In the genomic region with DNA sequence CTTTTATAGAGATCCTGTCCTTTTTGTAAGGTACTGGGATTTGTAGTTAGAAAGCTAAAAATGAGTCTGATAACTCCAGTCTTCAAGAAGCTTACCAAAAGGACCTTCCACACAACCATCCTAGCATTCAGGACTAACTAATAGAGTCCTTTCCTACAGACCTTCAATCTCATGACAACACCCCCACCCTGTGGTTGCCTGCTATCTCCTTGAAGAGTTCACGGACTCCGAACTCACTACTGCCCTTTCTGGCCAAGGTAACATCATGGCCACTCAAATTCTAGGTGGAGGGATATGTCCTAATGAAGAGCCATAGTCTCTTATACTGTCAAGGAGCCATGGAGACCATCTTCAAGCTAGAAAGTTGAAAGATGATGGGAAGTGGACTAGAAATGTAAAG, we compare ENCODE assay signal across 10 mouse cellular contexts.
DNase-seq lines count a peak whose midpoint lies in the region.
"Had no signal": no experiment of that assay in that cellular context is flagged by ENCODE, and none has a peak within 500 bp of the region (broad histone marks: within the 10 kb centered on the region; RNA-seq: fewer than 3 reads in every experiment).

No protein-coding gene starts in this region.

- DNase-seq in embryo, embryonic 10 days (ENCODE audit: low spot score), result peak; percentile 50
- no peak for DNase-seq in embryo, embryonic 9.5 days (ENCODE audit: extremely low spot score)
- peak; percentile 9 to 51 for DNase-seq in lung, adult 18-20 months
- DNase-seq in lung, postnatal 25 days (ENCODE audit: low spot score), result no peak
- peak; percentile 76 to 79 for DNase-seq in kidney, adult 8-10 months
- DNase-seq in lung, postnatal 36 days, result peak; percentile 75
- DNase-seq in urinary bladder, adult 18-20 months (ENCODE audit: low spot score in 2 of 2), result no peak
- DNase-seq in cerebellum, adult 9-11 months, result no peak
- DNase-seq: cerebellum, adult 11-12 months; right cerebral cortex, postnatal 25 days had no signal

Comparison
In these comparisons a context has a peak if more than half of its experiments do, and no peak if none do; other contexts are left out.
1. DNase-seq: peak in embryo, embryonic 10 days (single experiment), lung, adult 18-20 months (2 of 2), kidney, adult 8-10 months (2 of 2) and lung, postnatal 36 days (single experiment); none in embryo, embryonic 9.5 days (single experiment), lung, postnatal 25 days (single experiment), urinary bladder, adult 18-20 months (0 of 2) and cerebellum, adult 9-11 months (single experiment).